Mouse (Mus musculus) midbrain, postnatal 0 days (tissue): ENCODE results near the gene Rps25. TPM values are rescaled to one million over a fixed set of nuclear protein-coding genes. Genes with fewer than 3 reads are reported as not detected.

Experiments used
- ATAC-seq: fragments of 200-750 bp; cut with Nextera tagmentation; 2 replicates; pipeline ENCODE4 v1.8.0; 2017; ENCODE audit warnings: moderate number of reproducible peaks, mild to moderate bottlenecking, moderate TSS enrichment, moderate library complexity; ENCODE audit not compliant: low FRiP score
- DNase-seq: peaks from one replicate; pipeline ENCODE4 v3.0.0-alpha.2; 2015; ENCODE audit warnings: low spot score
- H3K27ac ChIP-seq: fragments of 300-500 bp; sonication (generic); 2 replicates; pipeline ENCODE4 v1.5.1; 2014; ENCODE audit warnings: low read depth, mild to moderate bottlenecking, low read length, mixed read lengths
- H3K27me3 ChIP-seq: fragments of 300-500 bp; sonication (generic); 2 replicates; pipeline ENCODE4 v1.6.1; 2014; ENCODE audit warnings: low read length, control low read depth, mixed read lengths; ENCODE audit not compliant: insufficient read depth
- H3K36me3 ChIP-seq: fragments of 300-500 bp; sonication (generic); 2 replicates; pipeline ENCODE4 v1.6.1; 2014; ENCODE audit warnings: low read length, control low read depth, mixed read lengths; ENCODE audit not compliant: insufficient read depth
- H3K4me1 ChIP-seq: fragments of 300-500 bp; sonication (generic); 2 replicates; pipeline ENCODE4 v1.6.1; 2014; ENCODE audit warnings: mild to moderate bottlenecking, control low read depth, antibody characterized with exemption, low read length, mixed read lengths; ENCODE audit not compliant: insufficient read depth
- H3K4me2 ChIP-seq: fragments of 300-500 bp; sonication (generic); 2 replicates; pipeline ENCODE4 v1.6.1; 2014; ENCODE audit warnings: low read depth, mild to moderate bottlenecking, low read length, mixed read lengths; ENCODE audit not compliant: poor library complexity, severe bottlenecking
- H3K4me3 ChIP-seq: fragments of 300-500 bp; sonication (generic); 2 replicates; pipeline ENCODE4 v1.5.1; 2014; ENCODE audit warnings: low read depth, mild to moderate bottlenecking, low read length, moderate library complexity
- H3K9ac ChIP-seq: fragments of 300-500 bp; sonication (generic); replicated peaks from 2 replicates; pipeline ENCODE4 v1.6.1; 2014; ENCODE audit warnings: mild to moderate bottlenecking, low read length, moderate library complexity, mixed read lengths; ENCODE audit not compliant: poor library complexity, severe bottlenecking
- H3K9me3 ChIP-seq: fragments of 300-500 bp; sonication (generic); 2 replicates; pipeline ENCODE4 v1.6.1; 2016; ENCODE audit warnings: low read length, control low read depth
- CTCF ChIP-seq: IDR thresholded peaks from 2 replicates; pipeline ENCODE4 v1.5.1; 2016; ENCODE audit warnings: antibody characterized with exemption, mild to moderate bottlenecking
- WGBS: fragments of 180-500 bp; shearing (Covaris S2); extraction: QIAGEN DNeasy Blood & Tissue Kit; methylation state at CpG from one replicate; pipeline ENCODE4 v1.1.7; 2014; 5-methylcytosine and 5-hydroxymethylcytosine counted together
- polyA plus RNA-seq: library from polyadenylated mRNA; unstranded; fragments of >200 nt; fragmentation: Nextera tagmentation; extraction: Ambion mirVana; gene quantifications from 2 replicates; pipeline ENCODE4 v1.2.1, GENCODE M21; 2015
- total RNA-seq: library from RNA; depleted of rRNA; stranded (reverse); fragments of >200 nt; gene quantifications from 2 replicates; pipeline ENCODE4 v1.2.3, GENCODE M21; 2014

Gene Rps25
- total and polyA plus RNA-seq, 2 experiments from 2014 or later = 298 to 1,621 TPM

GRCm38 (mm10) chr9:44384596-44384995 lies 22.3 kb upstream of the Rps25 start:
- Histone ChIP-seq H3K27me3 (no peaks in the 10 kb centered on the region), H3K4me3 (no peak overlapping the region), H3K4me2 (no peak overlapping the region), H3K4me1 (peaks cover 9% of the 10 kb centered on the region; the same call in 1 of the 2 replicates), H3K36me3 (peaks cover 79% of the 10 kb centered on the region), H3K27ac (no peak overlapping the region), H3K9me3 (no peaks in the 10 kb centered on the region), H3K9ac (no peak overlapping the region)
- ATAC-seq = no peak
- DNase-seq = no peak
- no peak for TF ChIP-seq CTCF
- WGBS = 91% methylated on average over 13 of the region's 13 CpGs

- no peak for TF ChIP-seq CTCF
- no peaks in the 10 kb centered on the region for H3K4me1 ChIP-seq
- WGBS = 81% methylated on average over 3 of the region's 3 CpGs
- H3K36me3 ChIP-seq = peaks cover 80% of the 10 kb centered on the region
- H3K4me3 ChIP-seq = no peak overlapping the region
- H3K4me2 ChIP-seq = no peak overlapping the region
- H3K27ac ChIP-seq = no peak overlapping the region
- ATAC-seq (no peak), DNase-seq (no peak)
- no peak overlapping the region for H3K9ac ChIP-seq
- H3K9me3 ChIP-seq = no peaks in the 10 kb centered on the region
- H3K27me3 ChIP-seq = no peaks in the 10 kb centered on the region
Observed at GRCm38 (mm10) chr9:44387221-44387620, 19.7 kb upstream of the Rps25 start.

DNA sequence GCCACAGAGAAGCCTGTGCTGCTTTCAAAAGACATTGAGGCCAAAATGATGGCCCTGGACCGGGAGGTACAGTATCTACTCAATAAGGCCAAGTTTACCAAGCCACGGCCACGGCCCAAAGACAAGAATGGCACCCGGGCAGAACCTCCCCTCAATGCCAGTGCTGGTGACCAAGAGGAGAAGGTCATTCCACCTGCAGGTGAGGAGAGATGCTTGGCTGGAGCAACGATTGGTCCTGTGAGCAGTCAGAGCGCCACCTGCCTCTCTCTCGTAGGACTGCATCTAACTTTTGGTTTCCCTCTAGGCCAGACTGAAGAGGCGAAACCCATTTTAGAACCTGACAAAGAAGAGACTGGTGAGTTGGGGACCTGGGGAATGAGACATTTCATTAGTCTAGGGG lies 17.7 kb upstream of the Rps25 start:
- Histone ChIP-seq H3K9ac (no peak overlapping the region), H3K9me3 (no peaks in the 10 kb centered on the region), H3K27me3 (no peaks in the 10 kb centered on the region), H3K4me2 (no peak overlapping the region), H3K36me3 (peaks cover 60% of the 10 kb centered on the region), H3K4me3 (no peak overlapping the region), H3K27ac (no peak overlapping the region), H3K4me1 (no peaks in the 10 kb centered on the region)
- ATAC-seq = no peak
- peak; percentile 50 for DNase-seq
- peak; percentile 82 for TF ChIP-seq CTCF
- WGBS = 64% methylated on average over 8 of the region's 8 CpGs

- peak; percentile 89 for TF ChIP-seq CTCF
- DNase-seq (peak; percentile 61), ATAC-seq (peak; percentile 50; the same call in 1 of the 2 replicates)
- Histone ChIP-seq H3K36me3 (peaks cover 38% of the 10 kb centered on the region), H3K27me3 (no peaks in the 10 kb centered on the region), H3K9ac (no peak overlapping the region), H3K4me3 (no peak overlapping the region), H3K27ac (no peak overlapping the region; the same call in 1 of the 2 replicates), H3K4me1 (no peaks in the 10 kb centered on the region), H3K9me3 (no peaks in the 10 kb centered on the region), H3K4me2 (no peak overlapping the region)
- WGBS = 36% methylated on average over 4 of the region's 4 CpGs
Observed at GRCm38 (mm10) chr9:44391466-44391865, 15.5 kb upstream of the Rps25 start.

- Histone ChIP-seq H3K4me1 (peaks cover 5% of the 10 kb centered on the region; the same call in 1 of the 2 replicates), H3K4me3 (peak within 1 kb of the TSS; percentile 81), H3K36me3 (peaks cover 22% of the 10 kb centered on the region), H3K9me3 (no peaks in the 10 kb centered on the region), H3K27me3 (no peaks in the 10 kb centered on the region), H3K27ac (peak within 1 kb of the TSS; percentile 84), H3K4me2 (peak within 1 kb of the TSS; percentile 84), H3K9ac (peak within 1 kb of the TSS; percentile 80)
- peak; percentile 37 for TF ChIP-seq CTCF
- under 1% methylated on average over 43 of the region's 43 CpGs for whole genome bisulfite sequencing
- DNase-seq (peak; percentile 99), ATAC-seq (peak; percentile 97)
Observed at GRCm38 (mm10) chr9:44396684-44397411, 10.1 kb upstream of the Rps25 start, which contains the start of gene Slc37a4. TSS of gene Slc37a4 (plus strand) at chr9:44396852.

GRCm38 (mm10) chr9:44398087-44398486 lies 8.9 kb upstream of the Rps25 start:
- H3K4me1 ChIP-seq = peaks cover 5% of the 10 kb centered on the region; the same call in 1 of the 2 replicates
- no peaks in the 10 kb centered on the region for H3K9me3 ChIP-seq
- peak overlapping the region; percentile 30; the same call in 1 of the 2 replicates for H3K9ac ChIP-seq
- no peak overlapping the region for H3K27ac ChIP-seq
- DNase-seq (peak; percentile 17), ATAC-seq (no peak)
- peak overlapping the region; percentile 81; the same call in 1 of the 2 replicates for H3K4me3 ChIP-seq
- TF ChIP-seq CTCF = no peak; the same call in 1 of the 2 replicates
- H3K27me3 ChIP-seq = no peaks in the 10 kb centered on the region
- WGBS = 22% methylated on average over 4 of the region's 4 CpGs
- peak overlapping the region; percentile 84 for H3K4me2 ChIP-seq
- peaks cover 31% of the 10 kb centered on the region for H3K36me3 ChIP-seq
